Mouse (Mus musculus) intestine, embryonic 16.5 days (tissue): Measurements from ENCODE around the gene Tnnt3. TPM values are rescaled to one million over a fixed set of nuclear protein-coding genes. Genes with fewer than 3 reads are reported as not detected.

Experiments
- ATAC-seq: fragments of 200-750 bp; cut with Nextera tagmentation; 2 replicates; pipeline ENCODE4 v1.8.0; 2017; ENCODE audit warnings: moderate TSS enrichment, moderate library complexity
- H3K27ac ChIP-seq: fragments of 300-500 bp; sonication (generic); 2 replicates; pipeline ENCODE4 v1.5.1; 2014; ENCODE audit warnings: mild to moderate bottlenecking, low read length
- H3K27me3 ChIP-seq: fragments of 300-500 bp; sonication (generic); replicated peaks from 2 replicates; pipeline ENCODE4 v1.6.1; 2014; ENCODE audit warnings: low read length, control low read depth, mixed read lengths; ENCODE audit not compliant: control insufficient read depth, insufficient read depth
- H3K36me3 ChIP-seq: fragments of 300-500 bp; sonication (generic); 2 replicates; pipeline ENCODE4 v1.6.1; 2014; ENCODE audit warnings: low read length, control low read depth; ENCODE audit not compliant: control insufficient read depth, insufficient read depth
- H3K4me1 ChIP-seq: fragments of 300-500 bp; sonication (generic); 2 replicates; pipeline ENCODE4 v1.6.1; 2014; ENCODE audit warnings: low read length, control low read depth, mixed read lengths; ENCODE audit not compliant: control insufficient read depth, insufficient read depth
- H3K4me2 ChIP-seq: fragments of 300-500 bp; sonication (generic); 2 replicates; pipeline ENCODE4 v1.6.1; 2014; ENCODE audit warnings: low read depth, low read length, control low read depth
- H3K4me3 ChIP-seq: fragments of 300-500 bp; sonication (generic); 2 replicates; pipeline ENCODE4 v1.5.1; 2014; ENCODE audit warnings: mild to moderate bottlenecking, low read length
- H3K9ac ChIP-seq: fragments of 300-500 bp; sonication (generic); 2 replicates; pipeline ENCODE4 v1.6.1; 2014; ENCODE audit warnings: low read depth, low read length
- H3K9me3 ChIP-seq: fragments of 300-500 bp; sonication (generic); 2 replicates; pipeline ENCODE4 v1.6.1; 2016; ENCODE audit warnings: low read length, control low read depth; ENCODE audit not compliant: control insufficient read depth
- WGBS: fragments of 180-500 bp; shearing (Covaris S2); extraction: QIAGEN DNeasy Blood & Tissue Kit; methylation state at CpG from one replicate; pipeline ENCODE4 v1.1.7; 2014; 5-methylcytosine and 5-hydroxymethylcytosine counted together
- polyA plus RNA-seq: library from polyadenylated mRNA; unstranded; fragments of >200 nt; fragmentation: Nextera tagmentation; extraction: Ambion mirVana; gene quantifications from 2 replicates; pipeline ENCODE4 v1.2.1, GENCODE M21; 2015

Tnnt3 gene
- polyA plus RNA-seq, 1 experiment from 2014 or later: 2.1 TPM

GRCm38 (mm10) chr7:142481186-142481567 lies 17.5 kb upstream of the Tnnt3 start:
- peak overlapping the region; percentile 35 for H3K4me3 ChIP-seq
- peak overlapping the region; percentile 98 for H3K27ac ChIP-seq
- peak; percentile 5 for ATAC-seq
- WGBS: 9% methylated on average over 5 of the region's 5 CpGs
- no peaks in the 10 kb centered on the region for H3K27me3 ChIP-seq
- H3K9me3 ChIP-seq: no peaks in the 10 kb centered on the region
- H3K4me1 ChIP-seq: peaks cover 46% of the 10 kb centered on the region
- peak overlapping the region; percentile 70 for H3K4me2 ChIP-seq
- H3K9ac ChIP-seq: peak overlapping the region; percentile 80
- no peaks in the 10 kb centered on the region for H3K36me3 ChIP-seq

DNA sequence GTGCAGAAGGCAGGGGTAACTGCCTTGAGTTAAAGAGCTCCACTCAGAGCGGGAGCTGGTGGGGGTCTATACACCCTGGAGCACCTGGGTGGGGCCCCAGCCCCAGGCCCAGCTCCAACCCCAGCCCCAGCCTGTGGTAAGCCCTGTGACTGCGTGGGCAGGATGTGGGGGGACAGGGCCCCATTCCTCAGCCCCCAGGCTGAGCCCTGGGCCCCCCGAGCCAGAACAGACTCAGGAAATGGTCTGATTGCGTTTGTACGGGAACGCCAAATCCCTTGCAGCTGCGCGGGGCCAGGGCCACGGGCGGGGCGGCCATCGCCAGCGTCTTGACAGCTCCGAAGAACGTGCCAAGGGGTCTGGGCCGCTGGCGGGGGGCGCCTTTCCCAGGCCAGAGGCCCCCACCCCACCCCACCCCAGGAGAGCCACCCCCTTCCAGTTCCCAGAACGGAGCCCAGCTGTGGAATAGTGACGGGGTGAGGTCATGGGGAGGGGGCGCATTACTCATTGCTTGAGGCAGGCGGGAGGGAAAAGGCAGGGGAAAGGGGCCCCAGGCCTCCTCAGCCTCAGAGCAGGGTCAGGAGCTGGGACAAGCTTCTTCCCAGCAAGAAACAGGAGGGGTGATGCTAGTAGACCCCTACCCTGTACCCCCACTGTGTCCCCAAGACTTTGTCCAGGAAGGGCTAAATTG lies 16.9 kb upstream of the Tnnt3 start:
- H3K27ac ChIP-seq: peak overlapping the region; percentile 98
- H3K9me3 ChIP-seq: no peaks in the 10 kb centered on the region
- peak overlapping the region; percentile 80 for H3K9ac ChIP-seq
- H3K4me1 ChIP-seq: peaks cover 49% of the 10 kb centered on the region
- no peaks in the 10 kb centered on the region for H3K27me3 ChIP-seq
- peak overlapping the region; percentile 35 for H3K4me3 ChIP-seq
- H3K36me3 ChIP-seq: no peaks in the 10 kb centered on the region
- 4% methylated on average over 22 of the region's 22 CpGs for WGBS
- ATAC-seq: peak; percentile 74
- H3K4me2 ChIP-seq: peak overlapping the region; percentile 70

GRCm38 (mm10) chr7:142482256-142482609 lies 16.4 kb upstream of the Tnnt3 start:
- H3K9ac ChIP-seq: peak overlapping the region; percentile 80
- H3K36me3 ChIP-seq: no peaks in the 10 kb centered on the region
- peak; percentile 14 for ATAC-seq
- H3K9me3 ChIP-seq: no peaks in the 10 kb centered on the region
- H3K27ac ChIP-seq: peak overlapping the region; percentile 98
- H3K4me3 ChIP-seq: 0 out of 2 replicates have a peak overlapping the region, but pooled peaks have one; percentile 35
- no peaks in the 10 kb centered on the region for H3K27me3 ChIP-seq
- WGBS: 17% methylated on average over 6 of the region's 6 CpGs
- H3K4me2 ChIP-seq: peak overlapping the region; percentile 70
- H3K4me1 ChIP-seq: peaks cover 54% of the 10 kb centered on the region

GRCm38 (mm10) chr7:142483136-142483535 lies 15.5 kb upstream of the Tnnt3 start:
- Histone ChIP-seq H3K4me2 (no peak overlapping the region), H3K9ac (peak overlapping the region; percentile 80), H3K4me3 (no peak overlapping the region), H3K4me1 (peaks cover 59% of the 10 kb centered on the region), H3K27me3 (no peaks in the 10 kb centered on the region), H3K27ac (peak overlapping the region; percentile 98), H3K9me3 (no peaks in the 10 kb centered on the region), H3K36me3 (no peaks in the 10 kb centered on the region)
- 37% methylated on average over 11 of the region's 11 CpGs for WGBS
- peak; percentile 47 for ATAC-seq

GRCm38 (mm10) chr7:142484780-142485179 lies 13.9 kb upstream of the Tnnt3 start:
- H3K4me2 ChIP-seq: no peak overlapping the region
- H3K9me3 ChIP-seq: no peaks in the 10 kb centered on the region
- peaks cover 63% of the 10 kb centered on the region for H3K4me1 ChIP-seq
- peaks cover 4% of the 10 kb centered on the region; the same call in 1 of the 2 replicates for H3K36me3 ChIP-seq
- H3K4me3 ChIP-seq: no peak overlapping the region
- H3K9ac ChIP-seq: peak overlapping the region; percentile 50; the same call in 1 of the 2 replicates
- peak overlapping the region; percentile 73 for H3K27ac ChIP-seq
- H3K27me3 ChIP-seq: no peaks in the 10 kb centered on the region
- no peak for ATAC-seq
- 73% methylated on average over 12 of the region's 12 CpGs for WGBS

DNA sequence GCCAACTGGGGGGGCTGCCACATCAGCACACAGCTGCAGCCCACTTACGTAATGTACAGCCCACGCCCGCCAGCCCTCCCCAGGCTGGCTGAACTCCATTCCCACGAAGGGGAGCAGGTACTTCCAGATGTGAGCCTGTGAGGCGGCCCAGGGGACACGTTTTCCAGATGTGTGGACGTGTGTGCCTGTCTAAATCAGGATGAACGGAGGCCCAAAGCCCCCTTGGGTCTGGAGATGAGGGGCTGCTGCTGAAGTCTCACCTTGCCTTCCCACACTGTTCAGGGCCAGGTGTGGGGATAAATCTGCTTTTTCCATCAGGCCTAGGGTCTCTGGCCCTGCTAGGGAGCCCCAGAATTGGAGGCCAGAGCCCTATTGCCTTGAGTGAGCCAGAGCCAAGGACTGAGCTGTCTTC lies 11.9 kb upstream of the Tnnt3 start:
- Histone ChIP-seq H3K27me3 (no peaks in the 10 kb centered on the region), H3K36me3 (peaks cover 4% of the 10 kb centered on the region; the same call in 1 of the 2 replicates), H3K4me3 (no peak overlapping the region), H3K9me3 (no peaks in the 10 kb centered on the region), H3K27ac (peak overlapping the region; percentile 77), H3K4me2 (no peak overlapping the region), H3K9ac (peak overlapping the region; percentile 55), H3K4me1 (peaks cover 45% of the 10 kb centered on the region)
- no peak for ATAC-seq
- WGBS: 53% methylated on average over 8 of the region's 8 CpGs

DNA sequence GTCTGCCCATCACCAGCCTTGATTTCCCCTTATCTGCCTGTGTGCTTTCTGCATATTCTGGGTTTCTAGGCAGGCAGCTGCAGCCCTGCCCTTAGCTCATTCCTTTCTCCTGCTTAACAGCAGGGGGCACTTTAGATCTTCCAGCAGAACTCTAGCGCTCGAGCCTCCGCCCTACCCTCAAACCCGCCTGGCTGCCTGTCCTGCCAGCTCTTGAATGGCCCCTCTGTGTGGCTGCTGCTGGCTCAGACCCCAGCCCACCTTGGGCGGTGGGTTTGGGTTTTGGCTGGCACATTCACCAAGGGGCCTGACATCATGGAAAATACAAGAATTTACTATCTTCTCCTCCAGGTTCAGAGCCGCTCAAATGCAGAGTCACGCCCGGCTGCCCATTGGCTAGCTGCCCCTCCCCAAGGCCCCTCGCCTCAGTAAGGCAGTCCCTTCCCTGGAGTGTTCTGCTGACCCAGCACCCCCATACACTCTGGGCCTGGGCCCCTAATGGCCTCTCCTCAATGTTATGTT lies 11.2 kb upstream of the Tnnt3 start:
- H3K27me3 ChIP-seq: no peaks in the 10 kb centered on the region
- WGBS: 21% methylated on average over 9 of the region's 9 CpGs
- peaks cover 38% of the 10 kb centered on the region for H3K4me1 ChIP-seq
- H3K4me2 ChIP-seq: no peak overlapping the region
- peaks cover 4% of the 10 kb centered on the region; the same call in 1 of the 2 replicates for H3K36me3 ChIP-seq
- H3K27ac ChIP-seq: peak overlapping the region; percentile 77
- H3K9me3 ChIP-seq: no peaks in the 10 kb centered on the region
- H3K9ac ChIP-seq: peak overlapping the region; percentile 55
- H3K4me3 ChIP-seq: no peak overlapping the region
- peak; percentile 68 for ATAC-seq

DNA sequence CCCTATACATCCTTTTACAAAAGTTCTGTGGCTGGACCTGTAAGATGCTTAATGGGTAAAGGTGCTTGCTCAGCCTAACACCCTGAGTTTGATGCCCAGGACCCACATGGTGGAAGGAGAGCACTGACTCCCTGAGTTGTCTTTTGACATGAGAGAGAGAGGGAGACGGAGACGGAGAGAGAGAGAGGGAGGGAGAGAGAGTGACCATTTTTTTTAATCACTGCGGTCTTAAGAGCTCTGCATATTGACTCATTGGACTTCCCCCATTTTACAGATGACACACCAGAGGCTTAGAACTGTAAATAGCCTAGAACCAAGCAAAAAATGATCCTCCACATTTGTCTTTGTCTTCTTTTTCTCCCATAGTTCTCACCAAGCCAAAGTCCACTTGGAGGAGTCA lies 10.6 kb upstream of the Tnnt3 start:
- peak overlapping the region; percentile 50 for H3K27ac ChIP-seq
- H3K27me3 ChIP-seq: no peaks in the 10 kb centered on the region
- no peak for ATAC-seq
- peaks cover 4% of the 10 kb centered on the region; the same call in 1 of the 2 replicates for H3K36me3 ChIP-seq
- no peak overlapping the region for H3K4me2 ChIP-seq
- H3K9ac ChIP-seq: peak overlapping the region; percentile 43; the same call in 1 of the 2 replicates
- peaks cover 33% of the 10 kb centered on the region for H3K4me1 ChIP-seq
- no peak overlapping the region for H3K4me3 ChIP-seq
- H3K9me3 ChIP-seq: no peaks in the 10 kb centered on the region
- WGBS: 74% methylated on average over 3 of the region's 3 CpGs

GRCm38 (mm10) chr7:142493535-142493934 lies 5.1 kb upstream of the Tnnt3 start:
- no peak overlapping the region for H3K4me2 ChIP-seq
- no peaks in the 10 kb centered on the region for H3K9me3 ChIP-seq
- no peak for ATAC-seq
- H3K4me1 ChIP-seq: peaks cover 3% of the 10 kb centered on the region; the same call in 1 of the 2 replicates
- H3K9ac ChIP-seq: 0 out of 2 replicates have a peak overlapping the region, but pooled peaks have one; percentile 16
- 56% methylated on average over 8 of the region's 8 CpGs for WGBS
- peaks cover 9% of the 10 kb centered on the region for H3K36me3 ChIP-seq
- peak overlapping the region; percentile 48 for H3K27ac ChIP-seq
- no peaks in the 10 kb centered on the region for H3K27me3 ChIP-seq
- no peak overlapping the region for H3K4me3 ChIP-seq
